Mouse (Mus musculus): ENCODE results near the gene Abcc3.

GRCm38 (mm10) chr11:94329270-94329891 is 63.4 kb downstream of the Abcc3 start:
- no peak for TF ChIP-seq GATA1 (IDR thresholded peaks at IDR 0.05; ENCODE audit: borderline replicate concordance, low read length)
- no peak for TF ChIP-seq FLI1 (IDR thresholded peaks at IDR 0.05; ENCODE audit: low read length)

Data from megakaryocyte, embryonic 14.5 days (primary cell).